In the genomic region with DNA sequence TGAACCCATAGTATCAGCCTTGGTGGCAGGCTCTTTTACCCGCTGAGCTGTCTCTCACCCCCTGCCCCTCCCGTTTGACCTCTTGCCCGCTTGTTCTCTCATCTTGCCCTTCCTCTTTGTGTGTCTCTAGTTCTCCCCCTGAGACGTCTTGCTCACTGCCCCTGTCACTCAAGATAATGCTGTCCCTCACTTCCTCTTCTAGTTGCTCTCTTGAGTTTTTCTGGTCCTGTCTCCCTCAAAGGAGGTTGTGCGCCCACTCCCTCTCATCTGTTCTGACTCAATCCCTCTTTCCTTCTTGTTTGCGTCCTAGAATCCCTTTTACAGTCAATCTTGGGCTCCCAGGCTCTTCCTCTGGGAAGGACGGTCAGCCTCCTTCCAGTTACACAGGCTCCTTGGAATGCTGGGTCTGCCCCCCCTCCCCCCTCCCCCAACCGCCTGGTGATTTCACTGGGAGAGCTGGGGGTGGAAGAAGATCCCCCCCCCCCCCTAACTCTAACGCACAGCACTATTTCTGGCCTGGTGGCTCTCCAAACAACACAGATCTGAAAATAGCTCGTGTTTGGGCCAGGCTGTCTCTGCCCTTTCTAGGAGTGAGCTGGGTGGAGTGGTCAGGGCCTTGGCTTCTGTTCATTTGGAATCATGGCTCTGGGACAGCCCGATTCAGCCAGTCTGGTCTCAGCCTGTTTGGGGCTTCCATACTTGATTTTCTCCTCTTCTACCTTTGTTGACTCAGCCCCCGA, we compare ENCODE assay signal across 1 mouse cellular context.
TF ChIP-seq lines count a peak whose summit lies in the region.

No protein-coding gene starts in this region.

TF ChIP-seq in MEL, 35 proteins besides CTCF, POLR2A, EP300 and RAD21:
- TF ChIP-seq SIN3A (IDR thresholded peaks at IDR 0.05; ENCODE audit: low read length) (0 out of 2 replicates have a peak, but pooled peaks have one; percentile 22), NELFE (IDR thresholded peaks at IDR 0.05; ENCODE audit: low read depth, low read length) (peak; percentile 22; the same call in 1 of the 2 replicates), ETS1 (IDR thresholded peaks at IDR 0.05; ENCODE audit: low read depth, low read length) (peak; percentile 59; the same call in 1 of the 2 replicates), ELF1 (IDR thresholded peaks at IDR 0.05; ENCODE audit: low read depth, low read length) (no peak), HCFC1 (IDR thresholded peaks at IDR 0.05; ENCODE audit: low read depth, low read length) (peak; percentile 27; the same call in 1 of the 2 replicates), CHD1 (IDR thresholded peaks at IDR 0.05; ENCODE audit: low read depth, low read length) (no peak), GATA1 (IDR thresholded peaks at IDR 0.05; ENCODE audit: low read depth, low read length) (peak; percentile 74), NRF1 (IDR thresholded peaks at IDR 0.05; ENCODE audit: insufficient read depth, low read depth, low read length, poor library complexity, severe bottlenecking) (no peak), MAZ (IDR thresholded peaks at IDR 0.05; ENCODE audit: low read depth, low read length) (peak; percentile 72), TAL1 (IDR thresholded peaks at IDR 0.05; ENCODE audit: low read length) (peak; percentile 27; the same call in 1 of the 2 replicates)
